Mouse (Mus musculus): ENCODE results near the gene Ugt1a8. TPM values are rescaled to one million over a fixed set of nuclear protein-coding genes. Genes with fewer than 3 reads are reported as not detected.

The Ugt1a8 gene
- polyA plus RNA-seq, 1 experiment from 2014 or later = not detected

DNA sequence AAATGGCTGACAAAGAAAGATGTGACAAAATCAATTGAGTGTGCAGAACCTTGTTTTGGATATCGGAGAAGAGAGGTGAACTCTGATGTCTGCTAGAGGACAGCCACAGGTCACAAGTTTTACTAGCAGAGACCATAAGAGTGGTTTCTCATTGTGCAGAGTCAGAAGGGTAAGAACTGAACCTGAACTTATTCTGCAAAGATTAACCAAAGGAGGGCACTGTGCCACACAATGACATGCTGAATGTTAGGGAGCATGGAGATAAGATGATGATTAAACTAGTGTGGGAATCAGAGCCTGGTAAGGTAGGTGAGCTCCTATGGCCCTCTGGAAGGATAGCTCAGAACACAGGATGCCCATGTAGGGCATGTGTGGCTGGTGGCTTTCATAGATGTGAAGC, 108.1 kb downstream of the Ugt1a8 start:
- Histone ChIP-seq H3K4me1 (replicated peaks; ENCODE audit: control insufficient read depth, insufficient read depth, low read length) (no peaks in the 10 kb centered on the region), H3K4me2 (ENCODE audit: low read depth, low read length) (no peak overlapping the region), H3K27me3 (ENCODE audit: control insufficient read depth, insufficient read depth, low read depth, low read length) (no peaks in the 10 kb centered on the region), H3K9me3 (ENCODE audit: control insufficient read depth, low read length) (no peaks in the 10 kb centered on the region), H3K9ac (ENCODE audit: low read length) (no peak overlapping the region), H3K36me3 (ENCODE audit: control insufficient read depth, insufficient read depth, low read length) (no peaks in the 10 kb centered on the region), H3K27ac (ENCODE audit: low read length) (no peak overlapping the region), H3K4me3 (ENCODE audit: low read length) (no peak overlapping the region)
- 78% methylated on average over 1 of the region's 1 CpGs for WGBS
- ATAC-seq (ENCODE audit: low read depth) = no peak

DNA sequence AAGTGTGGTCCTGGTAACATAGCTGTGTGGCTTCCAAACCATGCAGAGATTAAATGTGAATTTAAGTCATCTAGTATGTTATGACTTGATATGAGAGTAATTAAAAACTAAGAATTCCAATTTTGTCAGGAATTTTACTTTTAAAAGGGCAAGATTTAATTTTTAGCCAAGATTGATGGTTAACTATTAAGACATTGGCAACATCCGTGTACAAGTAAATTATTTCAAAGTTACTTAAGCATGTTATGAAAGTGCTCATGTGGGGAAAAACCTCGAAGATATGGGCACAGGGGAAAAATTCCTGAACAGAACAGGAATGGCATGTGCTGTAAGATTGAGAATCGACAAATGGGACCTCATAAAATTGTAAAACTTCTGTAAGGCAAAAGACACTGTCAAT, 109.8 kb downstream of the Ugt1a8 start:
- Histone ChIP-seq H3K27me3 (ENCODE audit: control insufficient read depth, insufficient read depth, low read depth, low read length) (no peaks in the 10 kb centered on the region), H3K36me3 (ENCODE audit: control insufficient read depth, insufficient read depth, low read length) (no peaks in the 10 kb centered on the region), H3K9ac (ENCODE audit: low read length) (no peak overlapping the region), H3K27ac (ENCODE audit: low read length) (no peak overlapping the region), H3K4me1 (replicated peaks; ENCODE audit: control insufficient read depth, insufficient read depth, low read length) (no peaks in the 10 kb centered on the region), H3K4me2 (ENCODE audit: low read depth, low read length) (no peak overlapping the region), H3K9me3 (ENCODE audit: control insufficient read depth, low read length) (no peaks in the 10 kb centered on the region), H3K4me3 (ENCODE audit: low read length) (no peak overlapping the region)
- no peak for ATAC-seq (ENCODE audit: low read depth)
- WGBS = 64% methylated on average over 3 of the region's 3 CpGs

DNA sequence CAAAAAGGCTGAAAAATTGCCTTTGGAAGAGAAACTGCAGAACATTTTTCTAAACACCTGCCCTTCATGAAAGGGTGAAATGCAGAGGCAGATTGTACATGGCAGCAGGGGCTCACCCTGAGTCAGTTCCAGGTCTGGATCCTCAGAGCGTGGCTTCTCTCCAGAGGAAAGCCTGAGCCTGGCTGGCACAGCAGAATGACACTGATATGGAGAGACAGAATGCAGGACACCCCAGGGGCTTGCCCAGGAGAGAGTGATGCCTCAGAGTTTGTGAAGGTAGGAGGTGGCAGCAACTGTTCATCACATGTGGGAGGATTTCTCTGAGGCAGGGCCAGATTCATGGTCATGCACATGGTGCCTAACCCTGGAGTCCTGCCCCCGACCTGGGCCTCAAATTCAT, 112.4 kb downstream of the Ugt1a8 start:
- Histone ChIP-seq H3K4me3 (ENCODE audit: low read length) (no peak overlapping the region), H3K4me1 (replicated peaks; ENCODE audit: control insufficient read depth, insufficient read depth, low read length) (peaks cover under 1% of the 10 kb centered on the region; the same call in 1 of the 2 replicates), H3K27me3 (ENCODE audit: control insufficient read depth, insufficient read depth, low read depth, low read length) (no peaks in the 10 kb centered on the region), H3K36me3 (ENCODE audit: control insufficient read depth, insufficient read depth, low read length) (no peaks in the 10 kb centered on the region), H3K9ac (ENCODE audit: low read length) (no peak overlapping the region), H3K9me3 (ENCODE audit: control insufficient read depth, low read length) (peaks cover 6% of the 10 kb centered on the region; the same call in 1 of the 2 replicates), H3K27ac (ENCODE audit: low read length) (no peak overlapping the region), H3K4me2 (ENCODE audit: low read depth, low read length) (no peak overlapping the region)
- ATAC-seq (ENCODE audit: low read depth) = no peak
- 55% methylated on average over 2 of the region's 2 CpGs for WGBS

DNA sequence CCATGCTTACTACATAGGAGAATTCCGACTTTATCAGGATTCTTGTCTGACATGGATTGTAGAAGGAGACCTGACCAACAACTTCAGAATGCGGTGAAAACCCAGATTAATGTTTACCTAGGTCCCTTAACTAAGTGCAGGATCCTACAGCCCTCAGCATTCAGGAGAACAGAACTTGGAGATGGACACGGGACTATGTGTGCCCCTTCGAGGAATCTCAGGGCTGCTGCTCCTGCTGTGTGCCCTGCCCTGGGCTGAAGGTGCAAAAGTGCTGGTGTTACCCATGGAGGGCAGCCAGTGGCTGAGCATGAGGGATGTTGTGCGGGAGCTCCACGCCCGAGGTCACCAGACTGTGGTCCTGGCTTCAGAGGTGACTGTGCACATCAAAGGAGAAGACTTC, 112.8 kb downstream of the Ugt1a8 start, which contains the start of gene Ugt1a2:
TSS of gene Ugt1a2 (plus strand) at position 146 of the 400 bp plus-strand sequence.
- no peak for ATAC-seq (ENCODE audit: low read depth)
- no peak within 1 kb of the TSS for H3K9ac ChIP-seq (ENCODE audit: low read length)
- peaks cover 6% of the 10 kb centered on the region; the same call in 1 of the 2 replicates for H3K9me3 ChIP-seq (ENCODE audit: control insufficient read depth, low read length)
- H3K27ac ChIP-seq (ENCODE audit: low read length) = no peak within 1 kb of the TSS
- H3K27me3 ChIP-seq (ENCODE audit: control insufficient read depth, insufficient read depth, low read depth, low read length) = no peaks in the 10 kb centered on the region
- peaks cover 4% of the 10 kb centered on the region; the same call in 1 of the 2 replicates for H3K4me1 ChIP-seq (replicated peaks; ENCODE audit: control insufficient read depth, insufficient read depth, low read length)
- no peaks in the 10 kb centered on the region for H3K36me3 ChIP-seq (ENCODE audit: control insufficient read depth, insufficient read depth, low read length)
- no peak within 1 kb of the TSS for H3K4me3 ChIP-seq (ENCODE audit: low read length)
- H3K4me2 ChIP-seq (ENCODE audit: low read depth, low read length) = no peak within 1 kb of the TSS
- WGBS = 69% methylated on average over 7 of the region's 7 CpGs

DNA sequence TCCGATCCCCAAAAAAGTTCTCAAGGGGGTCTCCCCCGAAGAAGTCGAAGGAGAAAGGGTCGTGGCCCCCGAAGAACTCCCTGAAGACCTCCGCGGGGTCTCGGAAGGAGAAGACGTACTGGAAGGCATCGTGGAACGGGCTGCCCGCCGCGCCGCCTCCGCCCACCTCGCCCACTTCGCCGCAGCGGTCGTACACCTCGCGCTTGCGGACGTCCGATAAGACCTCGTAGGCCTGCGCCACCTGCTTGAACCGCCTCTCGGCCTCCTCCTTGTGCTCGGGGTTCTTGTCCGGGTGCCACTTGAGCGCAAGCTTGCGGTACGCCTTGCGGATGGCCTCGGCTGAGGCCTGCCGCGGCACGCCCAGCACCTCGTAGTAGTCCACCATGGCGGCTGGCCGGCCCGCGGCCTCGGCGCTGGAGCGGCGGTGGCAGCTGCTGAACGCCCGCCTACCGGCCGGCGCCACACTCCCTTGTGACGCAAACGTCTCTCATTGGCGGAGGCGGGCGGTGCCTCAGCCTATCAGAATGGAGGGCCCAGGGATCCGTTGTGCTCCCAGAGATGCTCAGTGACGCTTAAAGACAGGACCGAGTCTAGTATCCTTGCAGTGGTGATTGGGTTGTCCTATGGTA, 117.8 kb downstream of the Ugt1a8 start, which contains the start of gene Dnajb3:
TSS of gene Dnajb3 (minus strand) at position 489 of the 629 bp plus-strand sequence.
- no peak within 1 kb of the TSS for H3K27ac ChIP-seq (ENCODE audit: low read length)
- H3K4me1 ChIP-seq (replicated peaks; ENCODE audit: control insufficient read depth, insufficient read depth, low read length) = peaks cover 4% of the 10 kb centered on the region; the same call in 1 of the 2 replicates
- H3K9me3 ChIP-seq (ENCODE audit: control insufficient read depth, low read length) = peaks cover 6% of the 10 kb centered on the region; the same call in 1 of the 2 replicates
- H3K36me3 ChIP-seq (ENCODE audit: control insufficient read depth, insufficient read depth, low read length) = no peaks in the 10 kb centered on the region
- peak; percentile 99 for ATAC-seq (ENCODE audit: low read depth)
- no peaks in the 10 kb centered on the region for H3K27me3 ChIP-seq (ENCODE audit: control insufficient read depth, insufficient read depth, low read depth, low read length)
- 6% methylated on average over 62 of the region's 62 CpGs for WGBS
- peak within 1 kb of the TSS; percentile 54 for H3K4me3 ChIP-seq (ENCODE audit: low read length)
- peak within 1 kb of the TSS; percentile 90 for H3K4me2 ChIP-seq (ENCODE audit: low read depth, low read length)
- peak within 1 kb of the TSS; percentile 78 for H3K9ac ChIP-seq (ENCODE audit: low read length)

DNA sequence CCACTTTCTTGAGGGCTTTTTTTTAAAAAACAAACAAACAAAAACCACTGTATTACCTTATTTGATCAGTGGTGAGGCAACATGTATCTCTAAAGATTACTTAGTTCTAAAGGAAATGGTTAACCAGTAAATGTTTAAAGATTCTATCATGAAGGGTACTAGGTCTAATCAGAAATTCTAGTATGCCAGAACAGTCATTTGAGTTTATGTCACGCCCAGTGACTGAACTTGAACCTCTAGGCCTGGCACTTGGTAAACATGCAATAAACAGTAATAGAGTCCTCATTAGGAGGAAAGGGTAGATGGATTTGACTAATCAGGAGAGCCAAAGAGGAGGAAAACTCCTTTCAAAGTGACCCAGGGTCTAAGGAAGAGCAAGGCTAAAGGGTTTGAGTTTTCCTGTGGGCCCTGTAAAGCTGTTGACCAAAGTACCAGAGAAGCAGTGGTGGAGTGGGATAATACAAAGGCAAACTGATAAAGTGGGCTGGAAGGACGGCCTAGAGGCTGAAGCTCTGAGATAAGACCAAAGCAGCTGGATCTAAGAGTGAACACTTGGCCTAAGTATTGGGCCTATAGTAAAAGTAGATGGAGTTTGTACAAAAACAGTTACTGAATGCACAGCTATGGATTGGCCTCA, 119.3 kb downstream of the Ugt1a8 start:
- H3K27me3 ChIP-seq (ENCODE audit: control insufficient read depth, insufficient read depth, low read depth, low read length) = no peaks in the 10 kb centered on the region
- ATAC-seq (ENCODE audit: low read depth) = no peak
- H3K4me3 ChIP-seq (ENCODE audit: low read length) = no peak overlapping the region
- peaks cover 14% of the 10 kb centered on the region for H3K9me3 ChIP-seq (ENCODE audit: control insufficient read depth, low read length)
- H3K27ac ChIP-seq (ENCODE audit: low read length) = no peak overlapping the region
- no peaks in the 10 kb centered on the region for H3K36me3 ChIP-seq (ENCODE audit: control insufficient read depth, insufficient read depth, low read length)
- H3K9ac ChIP-seq (ENCODE audit: low read length) = no peak overlapping the region
- H3K4me1 ChIP-seq (replicated peaks; ENCODE audit: control insufficient read depth, insufficient read depth, low read length) = peaks cover 4% of the 10 kb centered on the region; the same call in 1 of the 2 replicates
- H3K4me2 ChIP-seq (ENCODE audit: low read depth, low read length) = no peak overlapping the region
- 60% methylated on average over 2 of the region's 2 CpGs for WGBS

DNA sequence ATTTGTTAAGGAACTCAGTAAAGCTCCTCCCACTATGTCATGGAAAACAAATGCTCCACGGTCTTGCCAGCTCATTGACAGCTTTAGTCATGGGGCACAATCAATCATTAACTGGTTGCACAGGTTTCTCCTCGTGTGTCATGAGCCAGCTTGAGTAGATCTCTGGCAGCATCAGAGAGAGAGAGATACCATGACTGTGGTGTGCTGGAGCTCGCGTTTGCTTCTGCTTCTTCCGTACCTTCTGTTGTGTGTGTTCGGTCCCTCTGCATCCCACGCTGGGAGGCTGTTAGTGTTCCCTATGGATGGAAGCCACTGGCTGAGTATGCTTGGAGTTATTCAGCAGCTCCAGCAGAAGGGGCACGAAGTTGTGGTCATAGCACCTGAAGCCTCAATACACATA, 124.2 kb downstream of the Ugt1a8 start, which contains the start of gene Ugt1a1:
TSS of gene Ugt1a1 (plus strand) at position 148 of the 400 bp plus-strand sequence.
- Histone ChIP-seq H3K9me3 (ENCODE audit: control insufficient read depth, low read length) (peaks cover 46% of the 10 kb centered on the region), H3K27ac (ENCODE audit: low read length) (no peak within 1 kb of the TSS), H3K4me2 (ENCODE audit: low read depth, low read length) (no peak within 1 kb of the TSS), H3K4me1 (replicated peaks; ENCODE audit: control insufficient read depth, insufficient read depth, low read length) (no peaks in the 10 kb centered on the region), H3K9ac (ENCODE audit: low read length) (no peak within 1 kb of the TSS), H3K36me3 (ENCODE audit: control insufficient read depth, insufficient read depth, low read length) (no peaks in the 10 kb centered on the region), H3K27me3 (ENCODE audit: control insufficient read depth, insufficient read depth, low read depth, low read length) (no peaks in the 10 kb centered on the region), H3K4me3 (ENCODE audit: low read length) (no peak within 1 kb of the TSS)
- ATAC-seq (ENCODE audit: low read depth) = no peak
- 62% methylated on average over 8 of the region's 8 CpGs for WGBS

DNA sequence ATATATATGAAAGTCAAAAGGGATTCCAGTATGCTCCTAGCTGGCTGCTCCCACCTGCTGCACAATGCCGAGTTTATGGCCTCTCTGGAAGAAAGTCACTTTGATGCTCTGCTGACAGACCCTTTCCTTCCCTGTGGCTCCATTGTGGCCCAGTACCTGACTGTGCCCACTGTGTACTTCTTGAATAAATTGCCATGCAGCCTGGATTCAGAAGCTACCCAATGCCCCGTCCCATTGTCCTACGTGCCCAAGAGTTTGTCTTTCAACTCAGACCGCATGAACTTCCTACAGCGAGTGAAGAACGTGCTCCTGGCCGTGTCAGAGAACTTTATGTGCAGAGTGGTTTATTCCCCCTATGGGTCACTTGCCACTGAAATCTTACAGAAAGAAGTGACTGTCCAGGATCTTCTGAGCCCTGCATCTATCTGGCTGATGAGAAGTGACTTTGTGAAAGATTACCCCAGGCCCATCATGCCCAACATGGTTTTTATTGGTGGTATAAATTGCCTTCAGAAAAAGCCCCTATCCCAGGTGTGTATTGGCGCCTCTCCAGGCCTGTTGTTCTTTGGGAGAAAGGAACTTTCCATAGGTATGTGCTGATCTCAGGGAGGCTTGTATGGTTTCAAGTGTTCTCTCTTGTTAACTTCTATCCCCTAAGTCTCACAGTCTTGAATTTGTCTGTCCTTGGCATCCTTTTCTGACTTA, 124.9 kb downstream of the Ugt1a8 start:
- Histone ChIP-seq H3K9me3 (ENCODE audit: control insufficient read depth, low read length) (peaks cover 53% of the 10 kb centered on the region), H3K4me2 (ENCODE audit: low read depth, low read length) (no peak overlapping the region), H3K27me3 (ENCODE audit: control insufficient read depth, insufficient read depth, low read depth, low read length) (no peaks in the 10 kb centered on the region), H3K36me3 (ENCODE audit: control insufficient read depth, insufficient read depth, low read length) (no peaks in the 10 kb centered on the region), H3K27ac (ENCODE audit: low read length) (no peak overlapping the region), H3K4me3 (ENCODE audit: low read length) (no peak overlapping the region), H3K4me1 (replicated peaks; ENCODE audit: control insufficient read depth, insufficient read depth, low read length) (no peaks in the 10 kb centered on the region), H3K9ac (ENCODE audit: low read length) (no peak overlapping the region)
- ATAC-seq (ENCODE audit: low read depth) = no peak
- 54% methylated on average over 8 of the region's 8 CpGs for WGBS

DNA sequence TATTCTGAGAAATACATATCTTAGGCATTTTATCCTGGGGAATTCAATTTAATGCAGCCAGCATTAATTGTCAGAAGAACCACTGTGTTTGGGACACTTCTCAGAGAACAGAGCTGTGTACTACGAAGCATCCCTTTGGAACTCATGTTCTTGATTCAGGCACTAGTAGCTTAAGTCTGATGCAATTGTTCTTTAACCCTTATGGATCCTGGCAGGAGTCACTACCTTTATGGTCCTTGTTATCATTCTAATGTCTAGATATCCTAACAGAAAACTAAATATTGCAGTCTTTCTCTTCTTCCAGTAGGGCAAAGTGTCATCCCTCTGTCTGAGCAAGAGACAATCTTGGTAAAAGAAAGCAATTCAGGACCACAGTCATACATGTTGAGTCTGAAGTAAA, 125.4 kb downstream of the Ugt1a8 start:
- Histone ChIP-seq H3K27ac (ENCODE audit: low read length) (no peak overlapping the region), H3K36me3 (ENCODE audit: control insufficient read depth, insufficient read depth, low read length) (no peaks in the 10 kb centered on the region), H3K9me3 (ENCODE audit: control insufficient read depth, low read length) (peaks cover 55% of the 10 kb centered on the region), H3K9ac (ENCODE audit: low read length) (no peak overlapping the region), H3K27me3 (ENCODE audit: control insufficient read depth, insufficient read depth, low read depth, low read length) (no peaks in the 10 kb centered on the region), H3K4me2 (ENCODE audit: low read depth, low read length) (no peak overlapping the region), H3K4me1 (replicated peaks; ENCODE audit: control insufficient read depth, insufficient read depth, low read length) (no peaks in the 10 kb centered on the region), H3K4me3 (ENCODE audit: low read length) (no peak overlapping the region)
- ATAC-seq (ENCODE audit: low read depth) = no peak
- 69% methylated on average over 1 of the region's 1 CpGs for WGBS

All from lung, embryonic 16.5 days (tissue).